Mouse (Mus musculus) adrenal gland, adult 2 months (tissue): ENCODE measurements around the gene Gba. TPM values are rescaled to one million over a fixed set of nuclear protein-coding genes. Genes with fewer than 3 reads are reported as not detected.
"Not testable (repeated sequence)": the region's sequence is repeated elsewhere in the genome, so short reads cannot be mapped to it uniquely, and the experiment has no call there.

Source experiments
- DNase-seq: peaks from one replicate; pipeline ENCODE4 v3.0.0; 2021
- long read RNA-seq: library from polyadenylated mRNA; stranded (forward); transcript quantifications from one replicate; pipeline ENCODE4 v2.0.0, GENCODE M21; 2021
- polyA plus RNA-seq: library from polyadenylated mRNA; depleted of rRNA; stranded (reverse); fragments of >200 nt; gene quantifications from 2 replicates; pipeline ENCODE4 v1.2.3, GENCODE M21; 2012; rRNA removed
- total RNA-seq, 2 experiments: library from RNA; stranded (reverse); gene quantifications; 2 replicates each; pipeline ENCODE4 v1.2.3; 2021

Gba gene
- total RNA-seq (10 to 100 TPM; 74.4 to 74.6 TPM), polyA plus RNA-seq (40.2 and 43.9 TPM in 2 replicates)
- long read RNA-seq, transcript Gba-201 (11 exons, 1,779 nt): major isoform, 17 of 26 reads
- long read RNA-seq, partial matches to known transcripts: 2 of 26 reads
- long read RNA-seq, other reads (novel, unspliced or antisense): 4 of 26 reads

- peak; percentile 88 for DNase-seq
Observed at GRCm38 (mm10) chr3:89202253-89203141, at the start of gene Gba. Gene Gba, plus strand, starts transcription at chr3:89202928.

DNA sequence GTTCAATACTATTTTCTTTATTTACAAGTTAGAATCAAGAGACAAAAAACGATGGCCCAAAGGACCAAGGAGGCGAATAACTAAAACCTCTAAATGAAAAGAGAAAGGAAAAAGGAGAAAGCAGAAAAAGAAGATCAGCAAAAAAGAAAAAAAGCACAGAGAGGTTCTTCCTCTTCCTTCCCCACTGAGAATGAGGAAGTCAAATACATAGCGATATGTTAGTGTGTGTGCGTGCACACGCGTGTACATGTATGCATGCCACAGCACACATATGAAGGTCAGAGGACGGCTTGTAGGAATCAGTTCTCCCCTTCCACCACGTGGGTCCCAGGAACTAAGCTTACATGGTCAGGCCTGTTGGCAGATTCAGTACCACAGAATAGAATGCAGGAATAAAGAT lies 45.8 kb upstream of the Gba start:
- DNase-seq: no peak

GRCm38 (mm10) chr3:89158651-89159050 lies 44.1 kb upstream of the Gba start:
- DNase-seq: no peak

DNA sequence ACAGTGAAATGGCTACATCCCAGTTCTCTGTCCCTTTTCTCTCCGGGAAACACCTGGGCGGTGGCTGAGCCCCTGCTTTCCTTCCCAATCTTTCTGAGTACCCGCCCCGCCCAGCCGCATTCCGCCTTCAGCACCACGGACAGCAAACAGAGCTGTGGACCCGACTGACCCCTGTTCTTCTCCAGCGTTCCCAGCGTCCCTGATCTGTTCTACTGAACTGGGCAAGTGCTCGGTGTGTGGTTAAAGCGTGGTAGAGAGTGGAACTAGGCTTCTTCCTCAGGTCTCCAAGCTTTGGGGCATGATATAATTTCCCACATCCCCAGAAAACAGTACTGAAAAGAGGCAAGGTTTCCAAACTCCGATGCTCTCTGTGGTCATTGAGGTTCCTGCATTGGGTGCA lies 43.5 kb upstream of the Gba start:
- peak; percentile 75 for DNase-seq

GRCm38 (mm10) chr3:89159616-89160344 lies 42.9 kb upstream of the Gba start, which contains the start of gene Hcn3:
Gene Hcn3, minus strand, starts transcription at chr3:89160196.
- DNase-seq: peak; percentile 76

DNA sequence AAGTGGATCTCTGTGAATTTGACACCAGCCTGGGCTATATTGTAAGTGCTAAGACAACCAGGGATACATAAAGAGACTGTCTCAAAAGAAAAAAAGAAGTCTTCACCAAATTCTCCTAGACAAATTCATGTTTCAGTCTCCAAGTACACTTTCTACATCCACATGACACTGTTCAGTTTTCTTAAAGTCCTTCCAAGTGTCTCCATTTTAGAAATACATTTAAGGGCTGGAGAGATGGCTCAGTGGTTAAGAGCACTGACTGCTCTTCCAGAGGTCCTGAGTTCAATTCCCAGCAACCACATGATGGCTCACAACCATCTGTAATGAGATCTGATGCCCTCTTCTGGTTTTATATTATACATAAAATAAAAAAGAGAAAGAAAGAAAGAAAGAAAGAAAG lies 41.5 kb upstream of the Gba start:
- DNase-seq: not testable (repeated sequence)

GRCm38 (mm10) chr3:89161786-89162185 lies 40.9 kb upstream of the Gba start:
- no peak for DNase-seq

- peak; percentile 46 for DNase-seq
Observed at GRCm38 (mm10) chr3:89163123-89163522, 39.6 kb upstream of the Gba start.

DNA sequence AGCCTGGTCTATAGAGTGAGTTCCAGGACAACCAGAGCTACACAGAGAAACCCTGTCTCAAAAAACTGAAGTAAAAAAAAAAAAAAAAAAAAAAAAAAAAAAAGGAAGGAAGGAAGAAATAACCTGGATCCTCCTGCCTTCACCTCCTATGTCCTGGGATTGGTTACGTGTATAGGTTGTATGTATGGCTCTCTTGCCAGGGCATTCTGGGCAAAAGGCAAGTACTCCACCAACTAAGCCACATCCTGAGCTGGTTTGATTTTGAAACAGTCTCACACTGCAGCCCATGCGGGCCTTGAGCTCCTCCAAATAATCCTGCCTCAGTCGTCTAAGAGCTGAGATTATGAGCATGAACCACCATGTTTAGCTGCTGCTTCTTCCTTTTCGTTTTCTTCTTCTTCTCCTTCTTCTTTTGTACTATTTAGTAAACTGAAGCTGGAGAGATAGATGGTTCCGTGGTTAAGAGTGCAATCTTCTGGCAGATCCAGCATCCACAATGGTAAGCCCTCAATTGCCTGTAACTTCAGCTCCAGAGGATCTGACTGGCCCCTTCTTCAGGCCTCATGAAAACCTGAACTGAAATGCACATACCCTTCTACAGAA lies 39.0 kb upstream of the Gba start:
- DNase-seq: no peak

GRCm38 (mm10) chr3:89164506-89165267 lies 38.0 kb upstream of the Gba start, which contains the start of gene Clk2:
Gene Clk2, plus strand, starts transcription at chr3:89164795.
- DNase-seq: peak; percentile 98

DNA sequence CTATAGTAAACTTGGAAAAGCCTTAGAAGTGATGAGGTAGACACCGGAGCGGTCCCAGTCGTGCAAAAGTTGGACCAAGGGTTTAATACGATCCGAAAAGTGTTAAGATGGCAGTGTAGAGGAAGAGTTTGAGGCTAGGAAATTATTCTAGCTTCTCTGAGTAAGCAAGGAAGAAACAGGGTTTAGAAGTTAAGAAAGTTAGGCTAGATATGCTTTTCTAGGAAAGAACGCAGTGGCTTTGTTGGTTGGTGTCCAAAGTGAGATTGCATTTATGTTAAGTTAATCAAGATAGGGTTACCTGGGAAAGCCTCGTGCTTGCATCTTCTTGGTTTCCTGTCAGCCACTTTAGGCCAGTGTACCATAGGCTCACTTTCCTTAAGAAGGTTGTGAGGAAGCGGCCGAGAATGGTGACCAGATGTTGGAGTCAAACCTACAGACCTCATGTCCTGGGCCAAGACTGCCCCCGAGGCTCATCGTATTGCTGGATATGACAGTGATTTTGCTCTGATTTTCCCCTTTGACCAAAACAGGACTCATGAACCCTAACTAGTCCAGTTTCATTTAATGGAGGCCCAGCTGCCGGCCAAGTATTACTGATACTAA lies 37.4 kb upstream of the Gba start:
- DNase-seq: no peak

- DNase-seq: no peak
Observed at GRCm38 (mm10) chr3:89166945-89167344, 35.8 kb upstream of the Gba start.

DNA sequence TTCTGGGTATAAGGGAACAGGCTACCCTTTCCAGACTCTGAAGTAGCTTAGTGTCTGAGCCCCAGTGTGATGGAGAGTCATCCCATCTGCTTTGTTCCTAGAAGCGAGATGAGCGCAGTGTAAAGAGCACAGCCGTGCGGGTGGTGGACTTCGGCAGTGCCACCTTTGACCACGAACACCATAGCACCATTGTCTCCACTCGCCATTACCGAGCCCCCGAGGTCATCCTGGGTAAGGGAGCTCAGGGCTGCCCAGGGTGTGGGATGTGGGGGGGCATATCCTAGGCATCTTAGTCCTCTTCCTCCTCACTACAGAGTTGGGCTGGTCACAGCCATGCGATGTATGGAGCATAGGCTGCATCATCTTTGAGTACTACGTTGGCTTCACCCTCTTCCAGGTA lies 27.9 kb upstream of the Gba start:
- no peak for DNase-seq

DNA sequence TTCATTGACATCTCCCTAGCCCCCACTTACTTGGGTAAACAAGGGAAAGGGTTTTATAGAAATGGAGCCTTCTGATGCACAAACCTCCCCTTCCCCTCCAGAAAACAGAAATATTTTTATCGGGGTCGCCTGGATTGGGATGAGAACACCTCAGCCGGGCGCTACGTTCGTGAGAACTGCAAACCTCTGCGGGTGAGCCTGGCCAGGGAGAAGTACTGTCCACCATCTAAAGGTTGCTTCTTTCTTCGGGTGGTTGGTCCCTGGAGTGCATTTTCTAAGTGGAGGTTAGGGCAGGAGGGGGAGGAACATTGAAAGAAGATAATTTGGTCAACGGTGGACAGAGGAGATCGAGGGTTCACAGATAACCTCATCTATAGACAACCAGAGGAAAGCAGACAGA lies 27.2 kb upstream of the Gba start:
- no peak for DNase-seq

- no peak for DNase-seq
Observed at GRCm38 (mm10) chr3:89176421-89176820, 26.3 kb upstream of the Gba start.

DNA sequence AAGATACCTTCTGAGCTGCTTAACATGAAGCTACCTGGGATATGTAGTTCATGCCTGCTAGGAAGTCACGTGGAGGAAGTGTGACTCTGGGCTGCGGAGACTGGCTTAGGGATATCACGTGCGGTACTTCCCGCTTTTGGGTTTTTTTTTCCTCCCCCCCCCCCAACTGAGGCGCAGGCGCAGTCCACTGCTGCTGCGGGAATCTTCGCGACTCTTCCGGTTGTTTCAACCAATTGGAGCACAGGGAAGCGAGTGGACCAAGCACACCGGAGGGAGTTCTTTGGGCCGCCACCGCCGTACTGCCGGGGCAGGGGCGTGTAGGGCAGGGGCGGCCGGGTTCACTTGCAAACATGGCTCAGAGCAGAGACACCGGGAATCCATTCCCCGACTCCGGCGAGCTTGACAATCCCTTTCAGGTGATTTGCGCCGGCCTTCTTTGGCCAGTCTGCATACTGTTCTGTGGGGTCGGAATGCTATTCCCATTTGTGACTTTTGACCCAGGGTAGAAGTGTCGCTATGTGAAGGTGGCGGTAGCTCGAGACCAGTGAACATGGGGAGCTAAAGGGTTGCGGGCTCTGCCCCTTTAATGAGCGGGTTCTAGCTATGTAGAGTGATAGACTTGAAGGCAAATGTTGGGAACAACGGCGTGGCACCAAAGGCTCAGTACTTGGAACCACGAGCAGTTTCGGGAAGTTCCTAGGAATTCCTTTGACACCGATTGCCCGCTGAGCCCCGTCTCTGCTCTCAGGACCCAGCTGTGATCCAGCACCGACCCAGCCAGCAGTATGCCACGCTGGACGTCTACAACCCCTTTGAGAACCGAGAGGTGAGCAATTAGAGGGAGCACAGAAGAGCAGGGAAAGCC lies 25.3 kb upstream of the Gba start, which contains the start of gene Scamp3:
TSS of gene Scamp3 (plus strand) at position 232 of the 865 bp plus-strand sequence.
- DNase-seq: peak; percentile 90

DNA sequence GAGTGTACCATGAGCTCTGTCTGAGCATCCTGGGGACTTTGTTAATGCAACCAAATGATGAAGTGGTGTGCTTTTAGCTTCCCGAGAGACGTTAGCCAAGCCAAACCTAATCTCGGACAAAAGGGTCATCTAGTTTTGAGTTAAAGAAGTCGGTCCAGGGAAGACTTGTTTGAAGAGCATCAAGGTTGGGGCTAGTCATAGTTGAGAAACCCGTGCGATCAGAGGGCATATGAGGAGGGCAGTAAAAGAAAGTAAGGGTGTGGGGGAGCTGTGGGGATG lies 24.7 kb upstream of the Gba start:
- no peak for DNase-seq

GRCm38 (mm10) chr3:89179056-89179455 lies 23.7 kb upstream of the Gba start:
- DNase-seq: no peak

DNA sequence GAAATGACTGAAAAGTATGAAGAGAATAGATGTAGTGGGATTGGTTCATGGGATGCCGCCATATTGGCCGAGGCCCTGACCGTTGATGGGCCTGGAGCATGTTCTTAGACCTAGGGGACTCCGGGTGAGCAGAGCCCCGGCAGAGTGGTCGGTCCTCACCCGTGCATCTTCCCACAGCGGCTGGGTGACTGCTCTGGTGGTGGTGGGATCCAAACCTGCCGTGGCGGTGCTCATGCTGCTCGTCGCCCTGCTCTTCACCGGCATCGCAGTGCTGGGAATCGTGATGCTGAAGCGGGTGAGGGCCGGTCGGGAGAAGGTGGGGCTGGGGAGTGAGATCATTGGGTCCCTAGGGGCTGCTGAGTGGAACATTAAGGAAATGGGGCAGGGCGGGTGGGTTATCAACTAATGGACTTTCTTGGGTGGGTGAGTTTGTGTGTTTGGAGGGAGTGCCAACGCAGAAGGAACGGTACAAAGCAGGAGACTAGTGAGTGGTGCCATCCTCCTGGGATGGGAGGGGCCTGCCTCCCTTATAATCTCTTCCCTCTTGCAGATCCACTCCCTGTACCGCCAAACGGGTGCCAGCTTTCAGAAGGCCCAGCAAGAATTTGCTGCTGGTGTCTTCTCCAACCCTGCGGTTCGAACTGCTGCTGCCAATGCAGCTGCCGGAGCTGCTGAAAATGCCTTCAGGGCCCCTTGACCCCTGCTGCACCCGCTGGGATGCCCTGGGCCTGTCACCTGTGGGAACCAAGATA lies 20.8 kb upstream of the Gba start:
- no peak for DNase-seq
